Mouse (Mus musculus) heart, embryonic 12.5 days (tissue): ENCODE results near the gene Kif3a. TPM values are rescaled to one million over a fixed set of nuclear protein-coding genes. Genes with fewer than 3 reads are reported as not detected.
A peak's percentile ranks its signal among the peaks of the same experiment; 100 is the strongest.
"Not testable (repeated sequence)": the region's sequence is repeated elsewhere in the genome, so short reads cannot be mapped to it uniquely, and the experiment has no call there.

Source experiments
- ATAC-seq: fragments of 200-750 bp; cut with Nextera tagmentation; 2 replicates; pipeline ENCODE4 v1.8.0; 2017; ENCODE audit warnings: moderate TSS enrichment, moderate library complexity; ENCODE audit not compliant: insufficient number of reproducible peaks, low FRiP score
- H3K27ac ChIP-seq: fragments of 300-500 bp; sonication (generic); 2 replicates; pipeline ENCODE4 v1.5.1; 2016; ENCODE audit warnings: mild to moderate bottlenecking, moderate library complexity; ENCODE audit not compliant: poor library complexity, severe bottlenecking
- H3K27me3 ChIP-seq: fragments of 300-500 bp; sonication (generic); replicated peaks from 2 replicates; pipeline ENCODE4 v1.6.1; 2016; ENCODE audit warnings: mild to moderate bottlenecking, moderate library complexity
- H3K36me3 ChIP-seq: fragments of 300-500 bp; sonication (generic); 2 replicates; pipeline ENCODE4 v1.6.1; 2016; ENCODE audit warnings: mild to moderate bottlenecking, moderate library complexity
- H3K4me1 ChIP-seq: fragments of 300-500 bp; sonication (generic); replicated peaks from 2 replicates; pipeline ENCODE4 v1.6.1; 2016; ENCODE audit warnings: mild to moderate bottlenecking
- H3K4me2 ChIP-seq: fragments of 300-500 bp; sonication (generic); 2 replicates; pipeline ENCODE4 v1.6.1; 2016; ENCODE audit warnings: mild to moderate bottlenecking, moderate library complexity
- H3K4me3 ChIP-seq: fragments of 300-500 bp; sonication (generic); 2 replicates; pipeline ENCODE4 v1.5.1; 2016; ENCODE audit warnings: mild to moderate bottlenecking
- H3K9ac ChIP-seq: fragments of 300-500 bp; sonication (generic); 2 replicates; pipeline ENCODE4 v1.6.1; 2016; ENCODE audit warnings: mild to moderate bottlenecking, moderate library complexity
- H3K9me3 ChIP-seq: fragments of 300-500 bp; sonication (generic); replicated peaks from 2 replicates; pipeline ENCODE4 v1.6.1; 2016; ENCODE audit warnings: mild to moderate bottlenecking, moderate library complexity
- WGBS: fragments of 180-500 bp; shearing (Covaris S2); methylation state at CpG from one replicate; pipeline ENCODE4 v1.1.7; 2016; 5-methylcytosine and 5-hydroxymethylcytosine counted together
- polyA plus RNA-seq: library from polyadenylated mRNA; unstranded; fragments of >200 nt; fragmentation: Nextera tagmentation; extraction: Ambion mirVana; gene quantifications from 2 replicates; pipeline ENCODE4 v1.2.1, GENCODE M21; 2016

The Kif3a gene
- polyA plus RNA-seq, 1 experiment from 2014 or later, result 36.1 TPM

DNA sequence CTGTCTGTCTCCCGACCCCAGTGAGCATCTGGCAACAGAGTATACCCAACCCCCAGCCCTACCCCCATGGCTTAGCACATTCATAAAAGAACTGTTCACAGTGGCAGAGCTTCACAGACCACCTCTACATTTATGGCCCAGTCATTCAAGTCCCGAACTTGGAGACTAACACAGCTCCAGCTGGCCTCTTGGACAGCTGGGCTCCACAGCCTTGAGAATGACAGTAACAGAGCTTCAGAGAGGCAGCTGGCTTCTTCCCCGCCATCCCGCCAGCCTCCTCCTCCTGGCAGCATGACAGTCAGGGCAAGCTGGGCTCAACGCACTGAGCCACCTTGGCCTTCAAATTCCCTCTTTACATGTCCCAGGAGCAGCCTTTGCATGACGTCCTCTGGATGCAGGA, 20.9 kb upstream of the Kif3a start:
- H3K27ac ChIP-seq, result no peak overlapping the region
- H3K4me1 ChIP-seq, result peaks cover 18% of the 10 kb centered on the region
- WGBS, result 68% methylated on average over 6 of the region's 6 CpGs
- no peaks in the 10 kb centered on the region for H3K9me3 ChIP-seq
- peaks cover 10% of the 10 kb centered on the region for H3K36me3 ChIP-seq
- no peak overlapping the region for H3K9ac ChIP-seq
- no peak overlapping the region for H3K4me2 ChIP-seq
- no peak overlapping the region for H3K4me3 ChIP-seq
- no peak for ATAC-seq
- no peaks in the 10 kb centered on the region for H3K27me3 ChIP-seq

DNA sequence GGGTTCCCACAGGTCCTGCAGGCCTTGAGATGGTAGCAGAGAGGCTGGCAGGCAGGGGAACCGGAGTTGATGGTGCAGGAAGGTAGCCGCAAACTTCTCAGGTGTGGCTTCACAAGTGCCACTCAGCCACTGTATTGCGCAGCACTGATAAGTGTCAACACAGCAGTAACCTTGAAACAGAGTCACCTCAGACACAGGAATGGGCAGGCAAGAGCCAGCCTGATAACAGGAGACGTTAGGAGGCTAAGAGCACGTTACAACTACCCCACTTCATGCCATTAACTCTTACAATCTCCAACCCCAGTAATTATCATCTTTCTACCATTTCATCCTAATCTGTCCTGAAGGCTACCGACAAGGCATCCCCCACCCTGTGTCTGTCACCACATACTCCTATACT, 19.6 kb upstream of the Kif3a start:
- Histone ChIP-seq H3K4me1 (peaks cover 18% of the 10 kb centered on the region), H3K9ac (no peak overlapping the region), H3K27me3 (no peaks in the 10 kb centered on the region), H3K4me2 (no peak overlapping the region), H3K36me3 (no peaks in the 10 kb centered on the region; the same call in 1 of the 2 replicates), H3K27ac (no peak overlapping the region), H3K9me3 (no peaks in the 10 kb centered on the region), H3K4me3 (no peak overlapping the region)
- no peak for ATAC-seq
- WGBS, result 46% methylated on average over 6 of the region's 6 CpGs

DNA sequence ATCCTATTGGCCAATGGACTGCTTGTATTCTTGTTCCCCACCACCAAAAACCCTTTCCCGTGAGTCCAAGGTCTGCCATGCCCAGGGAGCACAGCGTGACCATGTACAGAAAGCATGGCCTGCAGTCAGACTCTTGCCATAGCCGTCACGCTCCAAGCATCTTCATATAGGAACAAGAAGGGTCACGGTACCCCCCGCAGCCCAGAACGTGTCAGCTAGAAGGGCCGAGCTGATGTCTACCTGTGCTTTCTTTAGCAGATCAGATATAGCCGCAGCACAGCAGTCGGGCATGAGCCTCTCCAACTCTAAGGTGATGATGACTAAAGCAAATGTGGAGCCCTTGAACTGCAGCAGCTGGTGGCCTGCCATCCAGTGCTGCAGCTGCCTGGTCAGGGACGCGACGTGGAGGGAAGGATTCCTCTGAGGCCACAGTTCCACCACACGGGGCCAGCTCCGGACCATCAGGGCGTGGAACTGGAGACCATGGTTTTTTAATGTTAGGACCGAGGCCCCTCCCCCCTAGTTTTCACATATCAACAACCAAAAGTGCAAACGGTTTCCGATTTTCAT, 19.1 kb upstream of the Kif3a start:
- H3K9me3 ChIP-seq, result 0 out of 2 replicates have a peak, but pooled peaks cover 3% of the 10 kb centered on the region
- WGBS, result 79% methylated on average over 19 of the region's 19 CpGs
- no peak overlapping the region for H3K4me3 ChIP-seq
- H3K27ac ChIP-seq, result no peak overlapping the region
- no peak for ATAC-seq
- no peak overlapping the region for H3K9ac ChIP-seq
- H3K4me2 ChIP-seq, result no peak overlapping the region
- H3K4me1 ChIP-seq, result peaks cover 13% of the 10 kb centered on the region
- H3K36me3 ChIP-seq, result no peaks in the 10 kb centered on the region
- no peaks in the 10 kb centered on the region for H3K27me3 ChIP-seq

DNA sequence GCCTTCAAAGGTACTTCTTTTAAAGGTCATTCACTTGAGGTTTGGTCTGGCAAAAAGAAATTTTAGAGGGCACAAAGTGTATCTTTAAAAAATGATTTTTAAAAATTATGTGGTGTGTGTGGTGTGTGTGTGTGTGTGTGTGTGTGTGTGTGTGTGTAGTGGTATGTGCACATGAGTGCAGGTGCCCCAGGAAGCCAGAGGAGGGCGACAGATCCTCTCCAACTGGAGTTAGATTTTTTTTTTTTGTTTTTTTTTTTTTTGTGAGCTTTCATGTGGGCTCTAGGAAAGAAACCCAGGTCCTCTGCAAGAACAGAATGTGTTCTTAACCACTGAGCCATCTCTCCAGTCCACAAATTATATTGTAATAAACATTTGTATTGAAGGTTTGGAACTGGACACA, 16.5 kb upstream of the Kif3a start:
- H3K27ac ChIP-seq, result no peak overlapping the region
- 0 out of 2 replicates have a peak, but pooled peaks cover 4% of the 10 kb centered on the region for H3K9me3 ChIP-seq
- no peak for ATAC-seq
- no peaks in the 10 kb centered on the region for H3K36me3 ChIP-seq
- peaks cover 12% of the 10 kb centered on the region for H3K4me1 ChIP-seq
- no peak overlapping the region for H3K4me3 ChIP-seq
- H3K4me2 ChIP-seq, result no peak overlapping the region
- no peak overlapping the region for H3K9ac ChIP-seq
- WGBS, result 87% methylated on average over 1 of the region's 1 CpGs
- H3K27me3 ChIP-seq, result no peaks in the 10 kb centered on the region

DNA sequence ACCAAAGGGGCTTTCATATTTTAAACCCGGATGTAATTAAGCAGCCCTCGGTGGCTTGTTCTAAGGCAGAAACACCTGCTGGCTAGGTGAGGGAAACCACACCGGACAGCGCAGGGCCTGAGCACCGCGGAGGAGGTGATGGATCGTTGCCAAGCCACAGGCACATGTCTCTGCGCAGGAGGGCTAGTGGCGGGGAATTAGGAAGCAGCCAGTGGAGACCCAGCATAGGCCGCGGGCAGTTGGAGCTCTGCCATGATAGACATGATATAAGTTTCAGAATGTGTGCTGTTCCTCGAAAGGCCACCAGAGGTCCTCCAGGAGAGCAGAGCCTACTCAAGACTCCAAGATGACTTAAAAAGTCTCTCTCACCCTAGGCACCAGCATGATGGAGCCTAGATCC, 15.4 kb upstream of the Kif3a start:
- Histone ChIP-seq H3K27me3 (no peaks in the 10 kb centered on the region), H3K9me3 (0 out of 2 replicates have a peak, but pooled peaks cover 4% of the 10 kb centered on the region), H3K27ac (no peak overlapping the region), H3K36me3 (no peaks in the 10 kb centered on the region), H3K4me2 (no peak overlapping the region), H3K9ac (no peak overlapping the region), H3K4me1 (peaks cover 12% of the 10 kb centered on the region), H3K4me3 (no peak overlapping the region)
- 63% methylated on average over 12 of the region's 12 CpGs for WGBS
- no peak for ATAC-seq

DNA sequence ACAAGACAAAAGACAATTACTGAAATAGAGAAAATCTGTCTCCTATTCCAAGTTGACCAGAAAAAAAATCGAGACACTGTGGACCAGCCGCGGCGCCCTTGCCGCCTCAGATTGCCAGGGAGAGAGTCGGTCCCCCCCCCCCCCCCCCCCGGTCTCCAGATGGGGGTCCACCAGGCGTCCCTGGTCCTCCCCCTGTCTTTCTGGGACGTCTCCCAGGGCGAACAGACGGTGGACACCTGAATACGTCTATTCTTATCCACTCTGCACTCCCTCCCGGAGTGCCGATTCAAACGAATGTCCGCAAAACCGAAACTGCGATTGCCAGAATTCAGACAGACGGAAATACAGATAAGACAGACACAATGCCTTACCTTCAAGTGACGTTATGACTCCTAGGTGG, 10.7 kb upstream of the Kif3a start:
- WGBS, result 94% methylated on average over 15 of the region's 20 CpGs
- H3K4me3 ChIP-seq, ATAC-seq: not testable (repeated sequence)

DNA sequence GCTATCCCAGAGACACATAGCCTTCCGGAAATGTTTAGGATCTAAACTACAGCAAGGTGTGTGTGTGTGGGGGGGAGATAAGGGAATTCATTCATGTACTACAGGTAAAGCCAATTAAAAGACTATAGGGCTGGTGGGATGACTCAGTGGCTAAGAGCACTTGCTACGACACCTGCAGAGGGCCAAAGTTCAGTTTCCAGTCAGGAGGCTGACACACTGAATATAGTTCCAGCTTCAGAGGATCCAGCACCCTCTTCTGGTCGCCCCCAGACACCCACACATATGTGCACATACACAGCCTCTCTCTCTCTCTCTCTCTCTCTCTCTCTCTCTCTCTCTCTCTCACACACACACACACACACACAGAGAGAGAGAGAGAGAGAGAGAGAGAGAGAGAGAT, 9.2 kb upstream of the Kif3a start:
- H3K36me3 ChIP-seq, H3K4me1 ChIP-seq, H3K4me3 ChIP-seq, H3K4me2 ChIP-seq, H3K9me3 ChIP-seq, H3K27ac ChIP-seq, H3K9ac ChIP-seq, H3K27me3 ChIP-seq, ATAC-seq: not testable (repeated sequence)
- 74% methylated on average over 2 of the region's 3 CpGs for WGBS

More for the DNA sequence above, 10.7 kb upstream of the Kif3a start:
- not testable (repeated sequence) for H3K4me2 ChIP-seq, H3K4me1 ChIP-seq, H3K27ac ChIP-seq, H3K36me3 ChIP-seq, H3K9me3 ChIP-seq, H3K9ac ChIP-seq, H3K27me3 ChIP-seq

DNA sequence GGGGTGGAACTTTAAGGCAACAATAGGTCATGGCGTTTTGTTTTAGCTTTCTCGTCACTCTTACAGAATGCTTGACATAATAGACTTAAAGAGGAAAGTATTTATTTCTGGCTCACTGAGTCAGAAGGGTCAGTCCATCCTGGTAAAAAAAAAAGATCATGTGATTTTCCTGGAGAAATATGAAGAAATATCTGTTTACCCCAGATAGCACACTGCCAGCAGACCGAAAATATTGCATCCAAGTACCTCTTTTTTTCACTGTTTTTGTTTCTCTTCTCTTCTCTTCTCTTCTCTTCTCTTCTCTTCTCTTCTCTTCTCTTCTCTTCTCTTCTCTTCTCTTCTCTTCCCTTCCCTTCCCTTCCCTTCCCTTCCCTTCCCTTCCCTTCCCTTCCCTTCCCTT, 7.2 kb upstream of the Kif3a start:
- H3K4me3 ChIP-seq, H3K4me1 ChIP-seq, H3K36me3 ChIP-seq, H3K27me3 ChIP-seq, ATAC-seq, H3K4me2 ChIP-seq, H3K9ac ChIP-seq, H3K9me3 ChIP-seq, H3K27ac ChIP-seq: not testable (repeated sequence)
- WGBS, result 77% methylated on average over 1 of the region's 3 CpGs

DNA sequence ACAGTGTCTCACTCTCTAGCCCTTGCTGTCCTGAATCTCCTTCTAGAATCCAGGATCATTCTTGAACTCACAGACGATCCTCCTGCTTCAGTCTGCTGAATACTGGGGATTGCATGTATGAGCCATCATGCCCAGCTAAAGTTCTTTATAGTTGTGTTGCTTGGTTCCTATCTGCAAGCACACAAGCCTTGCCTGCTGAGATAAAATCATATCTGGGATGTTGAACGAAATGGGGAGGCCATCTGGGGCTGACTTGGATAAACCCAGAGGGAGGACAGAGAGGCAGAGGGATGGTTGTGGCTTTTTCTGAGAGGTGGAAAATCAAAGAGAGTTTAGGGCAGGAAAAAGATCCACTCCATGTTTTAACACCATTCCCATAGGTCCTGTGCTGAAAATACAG, 5.2 kb upstream of the Kif3a start:
- no peaks in the 10 kb centered on the region for H3K36me3 ChIP-seq
- H3K4me2 ChIP-seq, result no peak overlapping the region
- 65% methylated on average over 2 of the region's 2 CpGs for WGBS

DNA sequence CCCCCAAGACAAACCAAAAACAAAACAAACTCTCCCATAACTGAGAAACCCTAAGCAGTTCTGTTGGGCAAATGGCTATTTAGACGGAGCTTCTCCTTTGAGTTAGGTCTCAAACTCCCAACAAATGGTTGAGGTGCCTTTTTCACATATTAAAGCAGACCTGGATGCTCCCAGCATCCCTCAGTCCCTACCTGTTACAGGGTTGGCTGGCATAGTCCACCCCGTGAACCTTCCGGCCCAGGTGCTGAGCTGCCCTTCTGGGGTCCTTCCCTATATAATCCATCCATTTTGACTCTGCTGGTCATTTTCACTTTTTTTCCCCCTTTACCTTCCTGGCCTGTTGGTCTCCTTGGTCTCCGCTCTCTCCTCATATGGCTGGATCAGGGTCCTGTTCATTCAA, 533 bp upstream of the Kif3a start:
- no peak for ATAC-seq
- Histone ChIP-seq H3K4me2 (peak overlapping the region; percentile 74), H3K27ac (no peak overlapping the region), H3K9me3 (no peaks in the 10 kb centered on the region), H3K4me3 (peak overlapping the region; percentile 91), H3K36me3 (no peaks in the 10 kb centered on the region; the same call in 1 of the 2 replicates), H3K27me3 (no peaks in the 10 kb centered on the region), H3K9ac (no peak overlapping the region; the same call in 1 of the 2 replicates), H3K4me1 (0 out of 2 replicates have a peak, but pooled peaks cover 4% of the 10 kb centered on the region)
- 82% methylated on average over 4 of the region's 4 CpGs for WGBS

More for the DNA sequence above, 5.2 kb upstream of the Kif3a start:
- no peak overlapping the region for H3K27ac ChIP-seq
- no peak for ATAC-seq
- H3K9me3 ChIP-seq, result no peaks in the 10 kb centered on the region
- no peaks in the 10 kb centered on the region for H3K27me3 ChIP-seq
- H3K9ac ChIP-seq, result no peak overlapping the region
- H3K4me1 ChIP-seq, result no peaks in the 10 kb centered on the region
- no peak overlapping the region for H3K4me3 ChIP-seq

DNA sequence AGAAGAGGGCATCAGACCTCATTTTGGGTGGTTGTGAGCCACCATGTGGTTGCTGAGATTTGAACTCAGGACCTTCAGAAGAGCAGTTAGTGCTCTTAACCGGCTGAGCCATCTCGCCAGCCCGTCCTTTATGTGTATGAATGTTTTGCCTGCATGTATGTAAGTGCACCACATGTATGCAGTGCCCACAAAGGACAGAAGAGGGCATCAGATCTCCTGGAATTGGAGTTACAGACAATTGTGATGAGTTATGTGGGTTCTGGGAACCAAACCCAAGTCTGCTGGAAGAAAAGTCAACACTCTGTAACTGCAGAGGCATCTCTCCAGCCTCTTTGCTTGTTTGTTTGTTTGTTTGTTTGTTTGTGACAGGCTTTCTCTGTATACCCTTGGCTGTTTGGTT, 13.4 kb downstream of the Kif3a start:
- H3K27ac ChIP-seq, result no peak overlapping the region
- peaks cover 1% of the 10 kb centered on the region for H3K4me1 ChIP-seq
- H3K9me3 ChIP-seq, result no peaks in the 10 kb centered on the region
- no peak overlapping the region for H3K9ac ChIP-seq
- H3K4me2 ChIP-seq, result no peak overlapping the region
- no peaks in the 10 kb centered on the region for H3K27me3 ChIP-seq
- H3K36me3 ChIP-seq, result peaks cover 44% of the 10 kb centered on the region
- H3K4me3 ChIP-seq, result no peak overlapping the region
- WGBS, result 98% methylated on average over 3 of the region's 3 CpGs
- no peak for ATAC-seq

DNA sequence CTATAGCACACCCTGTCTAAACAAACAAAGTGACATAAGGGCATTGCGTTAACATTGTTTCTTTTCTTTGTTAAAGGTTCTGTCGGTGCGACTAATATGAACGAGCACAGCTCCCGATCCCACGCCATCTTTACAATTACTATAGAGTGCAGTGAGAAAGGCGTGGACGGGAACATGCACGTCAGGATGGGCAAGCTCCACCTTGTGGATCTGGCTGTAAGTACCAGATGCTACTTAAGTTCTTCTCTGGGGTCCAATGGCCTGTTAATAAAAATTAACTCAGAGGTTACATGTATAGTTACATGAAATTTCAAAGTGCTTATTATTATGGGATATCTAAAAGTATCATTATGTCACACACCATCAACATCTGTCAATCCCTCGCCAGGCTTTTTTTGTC, 16.0 kb downstream of the Kif3a start:
- no peak for ATAC-seq
- H3K9ac ChIP-seq, result no peak overlapping the region
- no peaks in the 10 kb centered on the region for H3K9me3 ChIP-seq
- no peak overlapping the region for H3K4me2 ChIP-seq
- no peak overlapping the region for H3K4me3 ChIP-seq
- H3K27ac ChIP-seq, result no peak overlapping the region
- WGBS, result 78% methylated on average over 10 of the region's 10 CpGs
- peaks cover 3% of the 10 kb centered on the region for H3K4me1 ChIP-seq
- H3K36me3 ChIP-seq, result peaks cover 54% of the 10 kb centered on the region
- H3K27me3 ChIP-seq, result no peaks in the 10 kb centered on the region
